Mouse (Mus musculus): ENCODE measurements at regions not wholly inside any gene's neighbourhood (a gene's known extent, or its start where the extent isn't known, plus 50 kb on each side); places are given as distances from the start of the nearest gene placed in this dataset.

- no peak for ATAC-seq (replicated peaks; ENCODE audit: poor library complexity, severe bottlenecking)
These were observed 57.6 kb upstream of the Exoc6 start for GRCm38 (mm10) chr19:37492572-37492971.

GRCm38 (mm10) chr19:37493378-37493777 lies 56.8 kb upstream of the Exoc6 start:
- ATAC-seq (replicated peaks; ENCODE audit: poor library complexity, severe bottlenecking) = no peak

- peak; percentile 39 for ATAC-seq (replicated peaks; ENCODE audit: poor library complexity, severe bottlenecking)
These were observed 56.2 kb upstream of the Exoc6 start for GRCm38 (mm10) chr19:37493921-37494485.

GRCm38 (mm10) chr19:37494806-37495205 lies 55.4 kb upstream of the Exoc6 start:
- no peak for ATAC-seq (replicated peaks; ENCODE audit: poor library complexity, severe bottlenecking)

GRCm38 (mm10) chr19:37495319-37496270 lies 54.6 kb upstream of the Exoc6 start:
- ATAC-seq (replicated peaks; ENCODE audit: poor library complexity, severe bottlenecking) = peak; percentile 80

GRCm38 (mm10) chr19:37496759-37497158 lies 53.5 kb upstream of the Exoc6 start:
- no peak for ATAC-seq (replicated peaks; ENCODE audit: poor library complexity, severe bottlenecking)

GRCm38 (mm10) chr19:37497161-37497560 lies 53.1 kb upstream of the Exoc6 start:
- ATAC-seq (replicated peaks; ENCODE audit: poor library complexity, severe bottlenecking) = no peak

- ATAC-seq (replicated peaks; ENCODE audit: poor library complexity, severe bottlenecking) = no peak
These were observed 51.8 kb upstream of the Exoc6 start for GRCm38 (mm10) chr19:37498438-37498837.

Measured in granulocyte monocyte progenitor cell, adult 5-6 weeks (primary cell).